Mouse (Mus musculus) lung, postnatal 0 days (tissue): ENCODE results near the gene Sorcs2. TPM values are rescaled to one million over a fixed set of nuclear protein-coding genes. Genes with fewer than 3 reads are reported as not detected.

Experiments
- ATAC-seq: fragments of 200-750 bp; cut with Nextera tagmentation; 2 replicates; pipeline ENCODE4 v1.8.0; 2017; ENCODE audit warnings: moderate library complexity
- DNase-seq: peaks from one replicate; pipeline ENCODE4 v3.0.0-alpha.2; 2016; ENCODE audit warnings: low spot score
- H3K27ac ChIP-seq: fragments of 300-500 bp; sonication (generic); 2 replicates; pipeline ENCODE4 v1.5.1; 2014; ENCODE audit warnings: antibody characterized with exemption, mild to moderate bottlenecking, low read length, mixed read lengths
- H3K27me3 ChIP-seq: fragments of 300-500 bp; sonication (generic); replicated peaks from 2 replicates; pipeline ENCODE4 v1.6.1; 2014; ENCODE audit warnings: low read length, mixed read lengths; ENCODE audit not compliant: insufficient read depth
- H3K36me3 ChIP-seq: fragments of 300-500 bp; sonication (generic); 2 replicates; pipeline ENCODE4 v1.6.1; 2014; ENCODE audit warnings: low read length, mixed read lengths; ENCODE audit not compliant: insufficient read depth
- H3K4me1 ChIP-seq: fragments of 300-500 bp; sonication (generic); 2 replicates; pipeline ENCODE4 v1.6.1; 2014; ENCODE audit warnings: antibody characterized with exemption, low read depth, low read length, mixed read lengths; ENCODE audit not compliant: insufficient read depth
- H3K4me2 ChIP-seq: fragments of 300-500 bp; sonication (generic); replicated peaks from 2 replicates; pipeline ENCODE4 v1.6.1; 2014; ENCODE audit warnings: low read depth, mild to moderate bottlenecking, low read length, moderate library complexity, mixed read lengths
- H3K4me3 ChIP-seq: fragments of 300-500 bp; sonication (generic); 2 replicates; pipeline ENCODE4 v1.5.1; 2014; ENCODE audit warnings: low read depth, low read length
- H3K9ac ChIP-seq: fragments of 300-500 bp; sonication (generic); replicated peaks from 2 replicates; pipeline ENCODE4 v1.6.1; 2014; ENCODE audit warnings: low read depth, mild to moderate bottlenecking
- H3K9me3 ChIP-seq: fragments of 300-500 bp; sonication (generic); 2 replicates; pipeline ENCODE4 v1.6.1; 2016; ENCODE audit warnings: low read length, mixed read lengths
- CTCF ChIP-seq: IDR thresholded peaks from 2 replicates; pipeline ENCODE4 v1.5.1; 2016; ENCODE audit warnings: antibody characterized with exemption, mild to moderate bottlenecking
- EP300 ChIP-seq: IDR thresholded peaks from 2 replicates; pipeline ENCODE4 v1.6.1; 2016; ENCODE audit warnings: antibody characterized with exemption, mild to moderate bottlenecking, control low read depth
- WGBS: fragments of 180-500 bp; shearing (Covaris S2); extraction: QIAGEN DNeasy Blood & Tissue Kit; methylation state at CpG from one replicate; pipeline ENCODE4 v1.1.7; 2014; 5-methylcytosine and 5-hydroxymethylcytosine counted together
- polyA plus RNA-seq: library from polyadenylated mRNA; unstranded; fragments of >200 nt; fragmentation: Nextera tagmentation; extraction: Ambion mirVana; gene quantifications from 2 replicates; pipeline ENCODE4 v1.2.1, GENCODE M21; 2015

Gene Sorcs2
- polyA plus RNA-seq, 1 experiment from 2014 or later = 9.4 TPM

DNA sequence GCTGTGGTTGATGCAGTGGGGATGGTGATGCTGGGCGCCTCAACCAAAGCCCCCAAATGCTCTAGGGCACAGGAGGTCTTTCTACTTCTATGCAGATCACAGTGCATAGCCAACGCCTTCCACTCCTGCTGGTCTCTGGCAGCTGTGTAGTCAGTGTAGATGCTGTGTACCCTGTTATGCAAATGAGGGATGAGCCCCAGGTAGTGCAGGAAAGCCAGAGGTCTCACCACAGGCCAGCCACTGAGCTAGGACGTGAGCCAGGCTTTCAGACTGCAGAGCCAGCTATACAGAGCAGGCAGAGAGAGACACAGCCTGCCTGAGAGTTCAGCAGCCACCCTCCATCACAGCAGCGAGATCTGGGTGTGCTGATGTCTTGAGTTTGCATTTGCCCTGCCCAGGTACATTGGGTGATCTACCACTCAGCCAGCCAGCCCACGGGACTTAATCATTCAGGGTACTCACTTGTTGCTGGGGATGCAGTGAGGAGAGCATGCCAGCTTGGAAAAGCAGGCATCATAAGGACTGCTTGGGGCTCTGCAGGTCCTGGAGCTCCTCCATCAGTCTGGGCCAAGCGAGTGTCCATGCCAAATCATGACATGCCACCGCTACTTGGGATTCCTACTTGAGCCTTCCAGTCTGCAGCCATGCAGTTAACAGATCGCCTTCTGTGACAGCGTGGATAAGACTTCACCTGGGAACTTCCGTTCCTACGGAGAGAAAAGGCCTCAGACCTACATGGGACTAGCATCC, 407.8 kb downstream of the Sorcs2 start:
- WGBS = 83% methylated on average over 11 of the region's 11 CpGs
- H3K9ac ChIP-seq = no peak overlapping the region
- no peak overlapping the region for H3K4me2 ChIP-seq
- H3K27ac ChIP-seq = no peak overlapping the region
- ATAC-seq (no peak), DNase-seq (no peak)
- H3K9me3 ChIP-seq = no peaks in the 10 kb centered on the region
- H3K4me3 ChIP-seq = no peak overlapping the region
- no peaks in the 10 kb centered on the region for H3K4me1 ChIP-seq
- TF ChIP-seq CTCF (no peak), EP300 (no peak)
- no peaks in the 10 kb centered on the region for H3K27me3 ChIP-seq
- H3K36me3 ChIP-seq = peaks cover 10% of the 10 kb centered on the region; the same call in 1 of the 2 replicates

DNA sequence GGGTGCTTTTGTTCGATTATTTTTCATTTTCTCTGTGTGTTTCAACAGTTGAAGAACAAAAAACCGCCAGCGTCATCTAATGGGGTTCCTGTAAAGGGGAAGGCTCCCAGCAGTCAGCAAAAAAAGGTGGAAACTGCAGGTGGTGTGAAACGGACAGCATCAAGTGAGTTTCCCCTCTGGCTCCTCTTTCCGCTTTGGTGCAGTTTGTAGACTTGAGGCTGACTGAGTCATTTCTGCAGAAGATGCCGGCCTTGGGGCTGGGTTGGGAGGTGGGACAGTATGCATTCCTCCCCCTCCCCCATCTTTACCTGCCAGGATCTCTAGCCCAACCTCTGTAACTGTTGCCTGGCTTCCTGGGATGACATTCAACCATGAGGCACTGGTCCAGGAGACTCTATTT, 408.4 kb downstream of the Sorcs2 start:
- no peak overlapping the region for H3K9ac ChIP-seq
- TF ChIP-seq EP300 (no peak), CTCF (no peak)
- H3K27me3 ChIP-seq = no peaks in the 10 kb centered on the region
- ATAC-seq (no peak), DNase-seq (no peak)
- H3K27ac ChIP-seq = no peak overlapping the region
- peaks cover 15% of the 10 kb centered on the region for H3K36me3 ChIP-seq
- H3K9me3 ChIP-seq = no peaks in the 10 kb centered on the region
- 82% methylated on average over 6 of the region's 6 CpGs for WGBS
- H3K4me3 ChIP-seq = no peak overlapping the region
- no peak overlapping the region for H3K4me2 ChIP-seq
- no peaks in the 10 kb centered on the region for H3K4me1 ChIP-seq

DNA sequence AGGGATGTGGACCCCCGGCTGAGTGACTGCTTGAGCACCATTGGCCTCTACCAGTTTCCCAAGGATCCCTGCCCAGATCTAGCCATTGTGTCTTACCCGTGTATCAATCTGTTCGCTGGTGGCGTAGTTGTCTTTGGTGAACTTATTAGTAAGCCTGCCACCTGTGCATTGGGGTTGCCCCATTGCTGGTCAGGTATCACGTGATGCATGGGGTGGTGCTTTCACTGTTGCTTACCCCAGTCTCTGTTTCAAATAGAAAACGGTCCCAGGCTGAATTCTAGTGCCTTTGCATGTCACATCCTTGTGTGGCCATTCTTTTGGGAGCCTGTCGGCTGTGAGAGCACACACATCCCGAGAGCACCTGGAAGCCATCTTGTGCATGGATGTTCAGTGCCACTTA, 409.9 kb downstream of the Sorcs2 start:
- no peak overlapping the region for H3K27ac ChIP-seq
- ATAC-seq (no peak), DNase-seq (no peak)
- no peak overlapping the region for H3K9ac ChIP-seq
- peaks cover 17% of the 10 kb centered on the region for H3K36me3 ChIP-seq
- H3K27me3 ChIP-seq = no peaks in the 10 kb centered on the region
- no peak for TF ChIP-seq CTCF
- TF ChIP-seq EP300 = no peak
- H3K4me2 ChIP-seq = no peak overlapping the region
- no peak overlapping the region for H3K4me3 ChIP-seq
- H3K4me1 ChIP-seq = no peaks in the 10 kb centered on the region
- no peaks in the 10 kb centered on the region for H3K9me3 ChIP-seq
- WGBS = 90% methylated on average over 8 of the region's 8 CpGs

DNA sequence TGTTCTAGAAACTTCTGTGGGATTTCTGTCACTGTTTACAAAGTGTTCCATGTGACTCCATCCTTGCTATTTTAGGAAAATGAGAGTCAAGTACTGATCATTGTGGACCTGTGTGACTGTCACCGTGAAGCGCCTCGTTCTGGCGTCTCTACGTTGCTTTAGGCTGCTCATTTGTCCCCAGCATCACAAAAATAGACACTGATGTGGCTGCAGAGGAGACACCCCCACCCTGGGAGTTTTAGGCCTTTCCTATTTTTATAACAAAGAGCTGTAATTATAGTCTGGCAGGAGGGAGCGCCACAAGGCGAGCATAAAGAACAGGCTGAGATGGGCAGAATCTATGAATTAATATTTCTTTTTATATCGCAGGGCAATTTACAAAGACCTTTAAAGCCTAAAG, 412.3 kb downstream of the Sorcs2 start:
- Histone ChIP-seq H3K4me1 (no peaks in the 10 kb centered on the region), H3K9ac (no peak overlapping the region), H3K4me3 (no peak overlapping the region), H3K27ac (no peak overlapping the region), H3K27me3 (no peaks in the 10 kb centered on the region), H3K36me3 (peaks cover 17% of the 10 kb centered on the region), H3K4me2 (no peak overlapping the region), H3K9me3 (no peaks in the 10 kb centered on the region)
- WGBS = 80% methylated on average over 8 of the region's 8 CpGs
- no peak for DNase-seq
- ATAC-seq = no peak
- TF ChIP-seq EP300 = no peak
- TF ChIP-seq CTCF = no peak

DNA sequence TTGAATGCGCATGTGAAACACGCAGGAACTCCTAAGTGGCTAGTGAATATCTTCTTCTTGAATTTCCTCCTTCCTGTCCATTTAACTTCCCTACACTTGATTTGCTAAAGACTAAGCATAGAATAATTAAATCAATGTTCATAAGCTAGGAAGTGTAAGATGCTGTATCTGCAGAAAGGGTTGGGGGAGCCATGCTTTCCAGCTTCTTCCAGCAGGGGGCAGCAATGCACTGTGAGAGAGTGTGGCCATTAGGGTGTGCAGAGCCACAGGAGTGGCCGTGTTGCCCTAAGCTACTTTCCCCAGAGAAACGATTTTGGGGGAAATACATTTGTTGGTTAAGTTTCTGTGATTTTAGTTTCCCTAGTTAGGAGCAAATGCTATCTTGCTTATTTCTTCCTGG, 416.0 kb downstream of the Sorcs2 start:
- Histone ChIP-seq H3K9ac (no peak overlapping the region), H3K36me3 (peaks cover 24% of the 10 kb centered on the region), H3K9me3 (no peaks in the 10 kb centered on the region), H3K4me3 (no peak overlapping the region), H3K27ac (no peak overlapping the region), H3K4me1 (no peaks in the 10 kb centered on the region), H3K27me3 (no peaks in the 10 kb centered on the region), H3K4me2 (no peak overlapping the region)
- WGBS = 38% methylated on average over 4 of the region's 4 CpGs
- TF ChIP-seq CTCF (peak; percentile 96), EP300 (no peak)
- ATAC-seq (peak; percentile 57; the same call in 1 of the 2 replicates), DNase-seq (peak; percentile 72)

DNA sequence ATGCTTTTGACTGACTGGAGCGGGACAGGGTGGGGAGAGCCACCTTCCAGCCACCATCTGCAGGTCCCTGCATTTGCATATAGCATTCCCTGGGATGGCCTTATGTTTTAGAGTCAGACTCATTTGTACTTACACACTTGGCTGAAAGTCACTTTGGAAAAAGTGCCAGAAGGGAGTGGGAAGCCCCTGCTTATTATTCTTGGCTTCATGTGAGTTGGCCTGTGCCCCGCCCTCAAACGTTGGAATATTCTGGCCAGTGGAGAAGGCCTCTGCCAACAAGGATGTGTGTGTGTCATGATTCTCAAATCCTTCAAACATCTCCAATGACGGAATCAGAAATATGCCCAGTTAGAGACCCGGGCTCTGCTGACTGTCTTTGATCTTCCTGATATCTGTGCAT, 416.6 kb downstream of the Sorcs2 start:
- ATAC-seq (no peak), DNase-seq (no peak)
- no peaks in the 10 kb centered on the region for H3K27me3 ChIP-seq
- no peak overlapping the region for H3K9ac ChIP-seq
- 70% methylated on average over 5 of the region's 5 CpGs for WGBS
- H3K4me2 ChIP-seq = no peak overlapping the region
- H3K36me3 ChIP-seq = peaks cover 24% of the 10 kb centered on the region
- no peaks in the 10 kb centered on the region for H3K9me3 ChIP-seq
- no peak overlapping the region for H3K4me3 ChIP-seq
- H3K27ac ChIP-seq = no peak overlapping the region
- H3K4me1 ChIP-seq = no peaks in the 10 kb centered on the region
- TF ChIP-seq EP300 (no peak), CTCF (no peak)
